8 mouse cellular contexts compared by ENCODE assay signal in the genomic region with DNA sequence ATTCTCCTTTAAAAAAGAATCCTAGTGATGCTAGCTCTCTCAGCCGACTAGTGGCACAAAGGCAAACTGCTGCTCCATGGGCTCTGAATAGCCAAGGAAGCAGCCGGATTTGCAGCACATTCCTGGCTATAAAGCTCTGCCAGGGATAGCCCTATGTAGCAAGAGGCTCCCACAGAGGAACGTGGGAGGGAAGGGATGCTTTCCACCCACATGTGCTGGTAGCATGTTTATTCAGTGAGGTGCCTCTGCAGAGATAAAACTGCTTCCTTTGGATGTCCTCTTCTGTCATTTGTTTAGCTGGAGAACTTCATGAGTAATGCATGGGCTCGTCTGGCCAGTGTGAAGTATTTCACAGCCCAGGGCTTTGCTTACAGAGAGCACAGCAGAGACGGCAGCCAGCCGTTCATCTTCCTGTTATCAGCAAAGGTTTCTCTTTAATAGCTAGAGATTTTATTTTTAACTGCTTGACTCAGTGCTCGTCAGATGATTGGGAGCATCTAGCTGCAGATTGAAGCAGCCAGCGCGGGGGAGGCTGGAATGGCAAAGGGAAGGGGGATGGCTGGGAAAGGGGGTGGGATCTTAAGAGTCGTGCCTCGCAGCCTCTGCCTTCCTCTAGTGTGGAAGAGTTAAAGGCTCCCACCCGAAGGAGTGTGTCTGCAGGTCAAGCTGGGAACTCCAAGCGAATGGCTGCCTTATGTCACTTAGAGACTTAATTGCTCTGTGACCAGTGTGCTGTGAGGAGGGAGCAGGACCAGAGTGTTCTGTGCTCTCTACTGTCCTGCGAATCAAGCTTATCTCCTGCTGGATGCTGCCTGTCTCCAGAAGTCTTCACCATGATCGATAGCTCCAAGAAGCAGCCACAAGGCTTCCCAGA.
A peak's percentile ranks its signal among the peaks of the same experiment; 100 is the strongest.
DNase-seq lines count a peak whose midpoint lies in the region; ATAC-seq and TF ChIP-seq lines count a peak whose summit lies in the region.

No protein-coding gene starts in this region.

- TF ChIP-seq EP300 in heart, adult 2 months (IDR thresholded peaks at IDR 0.05; ENCODE audit: insufficient read depth, low read depth, low read length), result 0 out of 2 replicates have a peak, but pooled peaks have one; percentile 73

- H3K27me3 ChIP-seq in embryonic facial prominence, embryonic 12.5 days, result no peaks in the 10 kb centered on the region
- no peaks in the 10 kb centered on the region for H3K27me3 ChIP-seq in heart, adult 2 months (ENCODE audit: control insufficient read depth, insufficient read depth, low read length)
- no peaks in the 10 kb centered on the region for H3K27me3 ChIP-seq in kidney, adult 2 months (replicated peaks; ENCODE audit: control insufficient read depth, insufficient read depth, low read length)
- no peaks in the 10 kb centered on the region for H3K27me3 ChIP-seq in midbrain, embryonic 13.5 days
- H3K27me3 ChIP-seq in stomach, embryonic 16.5 days (ENCODE audit: control insufficient read depth, insufficient read depth, low read length), result no peaks in the 10 kb centered on the region
- H3K27me3 ChIP-seq in thymus, adult 2 months (ENCODE audit: control insufficient read depth, insufficient read depth, low read length), result no peaks in the 10 kb centered on the region

- no peak overlapping the region for H3K27ac ChIP-seq in embryonic facial prominence, embryonic 12.5 days
- H3K27ac ChIP-seq in heart, adult 2 months, result peak overlapping the region; percentile 85
- H3K27ac ChIP-seq in kidney, adult 2 months (ENCODE audit: insufficient read depth, low read depth, low read length), result peak overlapping the region; percentile 81
- peak overlapping the region; percentile 78 for H3K27ac ChIP-seq in midbrain, embryonic 13.5 days
- H3K27ac ChIP-seq in stomach, embryonic 16.5 days (ENCODE audit: low read length), result peak overlapping the region; percentile 76
- H3K27ac ChIP-seq in thymus, adult 2 months (ENCODE audit: control insufficient read depth, insufficient read depth, low read length), result no peak overlapping the region

- 0 out of 2 replicates have a peak, but pooled peaks have one; percentile 64 for ATAC-seq in embryonic facial prominence, embryonic 12.5 days (ENCODE audit: insufficient number of reproducible peaks, insufficient read depth, low FRiP score, low TSS enrichment)
- ATAC-seq in midbrain, embryonic 13.5 days, result peak; percentile 86
- ATAC-seq in stomach, embryonic 16.5 days (ENCODE audit: insufficient read depth, low FRiP score), result peak; percentile 71

- WGBS in embryonic facial prominence, embryonic 12.5 days, result 21% methylated on average over 15 of the region's 15 CpGs
- WGBS in heart, adult 2 months, result 6% methylated on average over 15 of the region's 15 CpGs
- WGBS in kidney, adult 2 months, result 25% methylated on average over 15 of the region's 15 CpGs
- WGBS in midbrain, embryonic 13.5 days, result 24% methylated on average over 15 of the region's 15 CpGs
- WGBS in stomach, embryonic 16.5 days, result 14% methylated on average over 15 of the region's 15 CpGs
- 88% methylated on average over 15 of the region's 15 CpGs for WGBS in thymus, adult 2 months

- peak; percentile 78 for DNase-seq in adrenal gland, postnatal 14 days
- peak; percentile 79 to 80 for DNase-seq in heart, adult 2 months
- peak; percentile 76 for DNase-seq in kidney, adult 2 months
- peak; percentile 50 for DNase-seq in left cerebral cortex, postnatal 4 days
- DNase-seq in thymus, adult 2 months, result no peak

- H3K4me2 ChIP-seq in embryonic facial prominence, embryonic 12.5 days (replicated peaks), result peak overlapping the region; percentile 39
- H3K4me2 ChIP-seq in midbrain, embryonic 13.5 days (replicated peaks), result peak overlapping the region; percentile 56
- H3K4me2 ChIP-seq in stomach, embryonic 16.5 days (ENCODE audit: low read depth, low read length), result peak overlapping the region; percentile 43

- H3K9me3 ChIP-seq in embryonic facial prominence, embryonic 12.5 days, result no peaks in the 10 kb centered on the region
- H3K9me3 ChIP-seq in midbrain, embryonic 13.5 days, result no peaks in the 10 kb centered on the region
- no peaks in the 10 kb centered on the region for H3K9me3 ChIP-seq in stomach, embryonic 16.5 days (replicated peaks; ENCODE audit: control insufficient read depth, low read length)

- H3K9ac ChIP-seq in embryonic facial prominence, embryonic 12.5 days, result peak overlapping the region; percentile 4; the same call in 1 of the 2 replicates
- peak overlapping the region; percentile 53 for H3K9ac ChIP-seq in heart, adult 2 months (ENCODE audit: low read depth, low read length)
- peak overlapping the region; percentile 61 for H3K9ac ChIP-seq in midbrain, embryonic 13.5 days (replicated peaks)
- peak overlapping the region; percentile 48; the same call in 1 of the 2 replicates for H3K9ac ChIP-seq in stomach, embryonic 16.5 days (ENCODE audit: low read length)

- peaks cover 31% of the 10 kb centered on the region for H3K4me1 ChIP-seq in embryonic facial prominence, embryonic 12.5 days
- peaks cover 21% of the 10 kb centered on the region for H3K4me1 ChIP-seq in heart, adult 2 months (ENCODE audit: control insufficient read depth, insufficient read depth, low read length)
- H3K4me1 ChIP-seq in kidney, adult 2 months (ENCODE audit: control insufficient read depth, insufficient read depth, low read length), result peaks cover 3% of the 10 kb centered on the region; the same call in 1 of the 2 replicates
- peaks cover 32% of the 10 kb centered on the region for H3K4me1 ChIP-seq in midbrain, embryonic 13.5 days (replicated peaks)
- peaks cover 39% of the 10 kb centered on the region for H3K4me1 ChIP-seq in stomach, embryonic 16.5 days (ENCODE audit: control insufficient read depth, insufficient read depth, low read length)
- H3K4me1 ChIP-seq in thymus, adult 2 months (replicated peaks; ENCODE audit: control insufficient read depth, insufficient read depth, low read length), result no peaks in the 10 kb centered on the region

- TF ChIP-seq POLR2A in heart, adult 2 months (IDR thresholded peaks at IDR 0.05; ENCODE audit: insufficient read depth, low read depth, low read length), result peak; percentile 53; the same call in 1 of the 2 replicates
- TF ChIP-seq POLR2A in kidney, adult 2 months (IDR thresholded peaks at IDR 0.05; ENCODE audit: low read depth, low read length), result no peak
- TF ChIP-seq POLR2A in thymus, adult 2 months (IDR thresholded peaks at IDR 0.05; ENCODE audit: control insufficient read depth, extremely low read depth, insufficient read depth, low read length, poor library complexity), result no peak

- no peaks in the 10 kb centered on the region for H3K36me3 ChIP-seq in embryonic facial prominence, embryonic 12.5 days
- H3K36me3 ChIP-seq in heart, adult 2 months (ENCODE audit: control insufficient read depth, insufficient read depth, low read length), result peaks cover 14% of the 10 kb centered on the region
- no peaks in the 10 kb centered on the region for H3K36me3 ChIP-seq in kidney, adult 2 months (ENCODE audit: control insufficient read depth, insufficient read depth, low read length)
- no peaks in the 10 kb centered on the region for H3K36me3 ChIP-seq in midbrain, embryonic 13.5 days
- no peaks in the 10 kb centered on the region for H3K36me3 ChIP-seq in stomach, embryonic 16.5 days (ENCODE audit: control insufficient read depth, insufficient read depth, low read length)
- H3K36me3 ChIP-seq in thymus, adult 2 months (ENCODE audit: control insufficient read depth, insufficient read depth, low read length), result no peaks in the 10 kb centered on the region

- TF ChIP-seq CTCF in heart, adult 2 months (IDR thresholded peaks at IDR 0.05), result peak; percentile 97
- peak; percentile 72 for TF ChIP-seq CTCF in kidney, adult 2 months (conservative IDR thresholded peaks at IDR 0.05; ENCODE audit: insufficient read depth, insufficient read length, low read depth, low read length)
- no peak for TF ChIP-seq CTCF in thymus, adult 2 months (IDR thresholded peaks at IDR 0.05; ENCODE audit: borderline replicate concordance, control insufficient read depth, extremely low read depth, insufficient read depth, low read length, poor library complexity)

- H3K79me2 ChIP-seq in heart, adult 2 months (replicated peaks; ENCODE audit: control insufficient read depth, insufficient read depth, low read length), result peaks cover 5% of the 10 kb centered on the region

- 0 out of 2 replicates have a peak overlapping the region, but pooled peaks have one; percentile 1 for H3K4me3 ChIP-seq in embryonic facial prominence, embryonic 12.5 days
- peak overlapping the region; percentile 41 for H3K4me3 ChIP-seq in heart, adult 2 months
- H3K4me3 ChIP-seq in kidney, adult 2 months (ENCODE audit: insufficient read depth, low read depth, low read length), result peak overlapping the region; percentile 28
- peak overlapping the region; percentile 33 for H3K4me3 ChIP-seq in midbrain, embryonic 13.5 days (replicated peaks)
- H3K4me3 ChIP-seq in stomach, embryonic 16.5 days (replicated peaks; ENCODE audit: low read length), result peak overlapping the region; percentile 9
- no peak overlapping the region for H3K4me3 ChIP-seq in thymus, adult 2 months (ENCODE audit: control insufficient read depth, insufficient read depth, low read length)

- intact Hi-C loops in heart, adult 2 months (cut with DNase I), result loop anchor here (1.0 to 5.0 kb wide), 5 partner anchors 15 to 198 kb away; partner anchors contain the start of gene Mrtfb
- intact Hi-C loops in left cerebral cortex, postnatal 4 days (cut with DNase I), result loop anchor here (5.0 kb wide), 2 partner anchors 96 to 196 kb away; no protein-coding TSS in a partner anchor

Comparison
In these comparisons a context has a peak if more than half of its experiments do, and no peak if none do; other contexts are left out.
1. H3K27ac ChIP-seq: peak in heart, adult 2 months (single experiment), kidney, adult 2 months (single experiment), midbrain, embryonic 13.5 days (single experiment) and stomach, embryonic 16.5 days (single experiment); none in embryonic facial prominence, embryonic 12.5 days (single experiment) and thymus, adult 2 months (single experiment).
2. H3K9ac ChIP-seq: peak in every context shown above with its lines; median percentile 61 in midbrain, embryonic 13.5 days; 53 in heart, adult 2 months; 48 in stomach, embryonic 16.5 days; 4 in embryonic facial prominence, embryonic 12.5 days.
3. Peak in every context shown above with its lines, with median percentiles within 50 percentile points of each other: ATAC-seq and H3K4me2 ChIP-seq.